Mouse (Mus musculus) hindbrain, embryonic 11.5 days (tissue): Measurements from ENCODE around the gene Tbc1d19. TPM values are rescaled to one million over a fixed set of nuclear protein-coding genes. Genes with fewer than 3 reads are reported as not detected.

Source experiments
- ATAC-seq: fragments of 200-750 bp; cut with Nextera tagmentation; 2 replicates; pipeline ENCODE4 v1.8.0; 2017; ENCODE audit warnings: mild to moderate bottlenecking, moderate TSS enrichment, moderate library complexity; ENCODE audit not compliant: low FRiP score
- DNase-seq: peaks from one replicate; pipeline ENCODE4 v3.0.0-alpha.2; 2015; ENCODE audit warnings: low spot score
- H3K27ac ChIP-seq: fragments of 300-500 bp; sonication (generic); 2 replicates; pipeline ENCODE4 v1.5.1; 2014; ENCODE audit warnings: mild to moderate bottlenecking, low read depth, low read length
- H3K27me3 ChIP-seq: fragments of 300-500 bp; sonication (generic); 2 replicates; pipeline ENCODE4 v1.6.1; 2014; ENCODE audit warnings: mild to moderate bottlenecking, low read length, moderate library complexity, mixed read lengths; ENCODE audit not compliant: control insufficient read depth, insufficient read depth
- H3K36me3 ChIP-seq: fragments of 300-500 bp; sonication (generic); 2 replicates; pipeline ENCODE4 v1.6.1; 2014; ENCODE audit warnings: mild to moderate bottlenecking, low read length, moderate library complexity, mixed read lengths; ENCODE audit not compliant: control insufficient read depth, insufficient read depth
- H3K4me1 ChIP-seq: fragments of 300-500 bp; sonication (generic); replicated peaks from 2 replicates; pipeline ENCODE4 v1.6.1; 2014; ENCODE audit warnings: low read length, mixed read lengths; ENCODE audit not compliant: control insufficient read depth, insufficient read depth
- H3K4me2 ChIP-seq: fragments of 300-500 bp; sonication (generic); replicated peaks from 2 replicates; pipeline ENCODE4 v1.6.1; 2014; ENCODE audit warnings: mild to moderate bottlenecking, low read depth, low read length
- H3K4me3 ChIP-seq: fragments of 300-500 bp; sonication (generic); 2 replicates; pipeline ENCODE4 v1.5.1; 2014; ENCODE audit warnings: low read depth, low read length
- H3K9ac ChIP-seq: fragments of 300-500 bp; sonication (generic); 2 replicates; pipeline ENCODE4 v1.6.1; 2014; ENCODE audit warnings: low read depth, low read length
- H3K9me3 ChIP-seq: fragments of 300-500 bp; sonication (generic); 2 replicates; pipeline ENCODE4 v1.6.1; 2016; ENCODE audit warnings: low read length; ENCODE audit not compliant: control insufficient read depth
- WGBS: fragments of 180-500 bp; shearing (Covaris S2); extraction: QIAGEN DNeasy Blood & Tissue Kit; methylation state at CpG from one replicate; pipeline ENCODE4 v1.1.7; 2014; 5-methylcytosine and 5-hydroxymethylcytosine counted together
- polyA plus RNA-seq: library from polyadenylated mRNA; unstranded; fragments of >200 nt; fragmentation: Nextera tagmentation; extraction: Ambion mirVana; gene quantifications from 2 replicates; pipeline ENCODE4 v1.2.1, GENCODE M21; 2014

Tbc1d19 gene
- 65.3 and 70.1 TPM in 2 replicates for polyA plus RNA-seq

GRCm38 (mm10) chr5:53809115-53809991 lies at the start of gene Tbc1d19:
TSS of gene Tbc1d19 (plus strand) at chr5:53809606.
- peak within 1 kb of the TSS; percentile 59 for H3K4me3 ChIP-seq
- H3K9me3 ChIP-seq: no peaks in the 10 kb centered on the region
- H3K36me3 ChIP-seq: no peaks in the 10 kb centered on the region
- ATAC-seq: peak; percentile 99
- no peaks in the 10 kb centered on the region for H3K27me3 ChIP-seq
- peak within 1 kb of the TSS; percentile 64 for H3K9ac ChIP-seq
- DNase-seq: peak; percentile 90
- H3K4me2 ChIP-seq: peak within 1 kb of the TSS; percentile 49
- 7% methylated on average over 35 of the region's 36 CpGs for WGBS
- H3K4me1 ChIP-seq: no peaks in the 10 kb centered on the region; the same call in 1 of the 2 replicates
- no peak within 1 kb of the TSS for H3K27ac ChIP-seq

GRCm38 (mm10) chr5:53759912-53760311 lies 49.5 kb upstream of the Tbc1d19 start:
- DNase-seq: no peak
- H3K4me3 ChIP-seq: no peak overlapping the region
- no peak overlapping the region for H3K9ac ChIP-seq
- no peaks in the 10 kb centered on the region for H3K4me1 ChIP-seq
- 81% methylated on average over 4 of the region's 4 CpGs for WGBS
- H3K4me2 ChIP-seq: no peak overlapping the region
- H3K9me3 ChIP-seq: no peaks in the 10 kb centered on the region
- no peaks in the 10 kb centered on the region for H3K27me3 ChIP-seq
- no peaks in the 10 kb centered on the region for H3K36me3 ChIP-seq
- ATAC-seq: no peak
- H3K27ac ChIP-seq: no peak overlapping the region

- 90% methylated on average over 3 of the region's 3 CpGs for WGBS
- H3K36me3 ChIP-seq: no peaks in the 10 kb centered on the region
- no peak overlapping the region for H3K9ac ChIP-seq
- ATAC-seq (no peak), DNase-seq (no peak)
- H3K27ac ChIP-seq: no peak overlapping the region
- H3K4me2 ChIP-seq: no peak overlapping the region
- no peaks in the 10 kb centered on the region for H3K27me3 ChIP-seq
- H3K9me3 ChIP-seq: no peaks in the 10 kb centered on the region
- no peak overlapping the region for H3K4me3 ChIP-seq
- no peaks in the 10 kb centered on the region for H3K4me1 ChIP-seq
Measured at GRCm38 (mm10) chr5:53760914-53761313, 48.5 kb upstream of the Tbc1d19 start.

GRCm38 (mm10) chr5:53761346-53761745 lies 48.1 kb upstream of the Tbc1d19 start:
- H3K27ac ChIP-seq: no peak overlapping the region
- ATAC-seq (no peak), DNase-seq (no peak)
- H3K4me2 ChIP-seq: no peak overlapping the region
- H3K9me3 ChIP-seq: no peaks in the 10 kb centered on the region
- H3K4me3 ChIP-seq: no peak overlapping the region
- no peak overlapping the region for H3K9ac ChIP-seq
- WGBS: 85% methylated on average over 3 of the region's 3 CpGs
- no peaks in the 10 kb centered on the region for H3K27me3 ChIP-seq
- no peaks in the 10 kb centered on the region for H3K4me1 ChIP-seq
- no peaks in the 10 kb centered on the region for H3K36me3 ChIP-seq

DNA sequence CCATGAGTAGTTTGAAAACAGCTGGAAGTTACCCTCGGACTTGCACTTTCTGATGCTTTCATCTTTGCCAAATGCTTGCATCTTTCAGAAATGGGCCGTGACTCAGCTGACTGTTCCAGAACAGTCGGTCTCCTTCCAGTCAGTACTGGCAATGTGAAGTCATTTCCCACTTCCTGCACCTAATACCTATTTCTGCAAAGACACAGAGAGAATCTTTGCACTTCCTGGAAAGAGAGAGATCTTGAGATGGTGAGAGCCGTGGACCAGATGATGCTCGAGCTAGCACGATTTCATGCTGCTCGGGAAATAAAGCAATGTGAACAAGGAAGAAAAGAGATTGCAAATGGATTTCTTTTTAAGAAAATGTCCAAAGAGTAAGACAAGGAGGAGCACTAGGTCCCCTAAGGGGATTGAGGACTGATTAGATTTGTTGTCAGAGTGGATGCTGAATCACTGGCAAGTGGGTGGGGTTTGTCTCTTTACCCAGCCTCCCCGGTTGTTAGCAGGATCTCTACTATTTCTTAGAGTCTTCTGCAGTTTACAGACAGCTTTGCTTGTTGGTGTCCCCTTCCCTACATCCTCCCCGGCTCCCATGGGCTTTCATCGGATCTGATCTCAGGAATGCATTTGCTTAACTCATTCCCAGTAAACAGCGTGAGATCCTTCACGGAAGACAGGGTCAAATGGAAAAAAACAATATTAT lies 24.4 kb upstream of the Tbc1d19 start:
- no peak overlapping the region for H3K27ac ChIP-seq
- DNase-seq: no peak
- H3K36me3 ChIP-seq: no peaks in the 10 kb centered on the region
- no peaks in the 10 kb centered on the region for H3K4me1 ChIP-seq
- no peaks in the 10 kb centered on the region for H3K27me3 ChIP-seq
- 73% methylated on average over 12 of the region's 12 CpGs for WGBS
- no peak overlapping the region for H3K4me2 ChIP-seq
- no peak overlapping the region for H3K9ac ChIP-seq
- no peak overlapping the region for H3K4me3 ChIP-seq
- no peak for ATAC-seq
- no peaks in the 10 kb centered on the region for H3K9me3 ChIP-seq

DNA sequence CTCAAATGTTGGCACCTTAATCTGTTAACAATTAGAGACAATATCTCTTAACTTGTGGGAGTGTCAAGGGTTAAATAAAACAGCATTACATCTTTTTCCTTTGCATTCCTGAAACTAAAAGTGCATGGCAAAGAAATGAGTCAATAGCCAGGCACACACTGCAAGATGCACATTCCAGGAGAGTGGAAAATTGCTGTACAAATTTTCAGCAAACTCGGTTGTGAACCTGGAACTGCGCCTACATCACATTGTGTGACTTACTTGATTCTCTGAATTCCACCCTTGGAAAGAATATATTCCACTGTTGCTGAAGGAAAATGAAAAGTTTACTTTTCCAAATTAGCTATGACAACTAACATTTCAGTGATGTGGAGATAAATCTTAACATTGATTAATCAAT lies 8.0 kb upstream of the Tbc1d19 start:
- Histone ChIP-seq H3K9ac (no peak overlapping the region), H3K4me2 (no peak overlapping the region), H3K36me3 (no peaks in the 10 kb centered on the region), H3K4me1 (no peaks in the 10 kb centered on the region), H3K27me3 (no peaks in the 10 kb centered on the region), H3K27ac (no peak overlapping the region), H3K9me3 (no peaks in the 10 kb centered on the region), H3K4me3 (no peak overlapping the region)
- whole genome bisulfite sequencing: 79% methylated on average over 2 of the region's 2 CpGs
- ATAC-seq (no peak), DNase-seq (no peak)

GRCm38 (mm10) chr5:53819711-53820110 lies 10.3 kb downstream of the Tbc1d19 start:
- Histone ChIP-seq H3K4me2 (no peak overlapping the region), H3K4me1 (no peaks in the 10 kb centered on the region), H3K9me3 (no peaks in the 10 kb centered on the region), H3K27me3 (no peaks in the 10 kb centered on the region), H3K9ac (no peak overlapping the region), H3K4me3 (no peak overlapping the region), H3K27ac (no peak overlapping the region), H3K36me3 (no peaks in the 10 kb centered on the region)
- WGBS: 93% methylated on average over 7 of the region's 7 CpGs
- no peak for DNase-seq
- ATAC-seq: no peak

DNA sequence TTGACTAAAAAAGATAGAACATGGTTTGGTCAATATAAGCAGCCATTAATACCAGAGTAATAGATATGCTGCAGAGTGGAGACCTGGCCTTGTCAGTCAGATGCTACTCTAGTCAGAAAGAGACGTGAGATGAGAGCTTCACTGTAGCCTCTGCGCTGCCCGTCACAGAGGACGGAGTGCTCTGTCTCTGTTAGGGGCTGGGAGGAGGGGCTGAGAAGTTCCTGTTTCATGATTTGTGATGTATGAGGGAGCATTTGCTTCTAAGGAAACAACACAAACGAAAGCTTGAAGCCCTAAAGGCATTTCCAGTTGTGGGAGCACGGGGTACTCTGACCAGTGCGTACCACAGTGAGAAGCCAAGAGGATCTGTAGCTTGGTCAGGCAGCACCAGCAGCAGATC lies 16.5 kb downstream of the Tbc1d19 start:
- Histone ChIP-seq H3K4me3 (no peak overlapping the region), H3K4me1 (no peaks in the 10 kb centered on the region), H3K27me3 (no peaks in the 10 kb centered on the region), H3K9ac (no peak overlapping the region), H3K36me3 (peaks cover 2% of the 10 kb centered on the region; the same call in 1 of the 2 replicates), H3K4me2 (no peak overlapping the region), H3K27ac (no peak overlapping the region), H3K9me3 (no peaks in the 10 kb centered on the region)
- ATAC-seq (no peak), DNase-seq (no peak)
- WGBS: 88% methylated on average over 7 of the region's 7 CpGs
